Mouse (Mus musculus) C2C12 (cell line): ENCODE data around the gene Gtdc1.

Experiments
- CEBPB ChIP-seq: IDR thresholded peaks from one replicate; pipeline ENCODE4 v1.6.1; 2011; ENCODE audit warnings: low read depth, mild to moderate bottlenecking, control low read depth, moderate library complexity
- CTCF ChIP-seq: IDR thresholded peaks from one replicate; pipeline ENCODE4 v1.5.1; 2011; ENCODE audit not compliant: control insufficient read depth, insufficient read depth, insufficient read length
- FOSL1 ChIP-seq: IDR thresholded peaks from one replicate; pipeline ENCODE4 v1.8.0; 2011; ENCODE audit warnings: mild to moderate bottlenecking, low read length; ENCODE audit not compliant: poor library complexity, insufficient read depth, severe bottlenecking
- MAX ChIP-seq: IDR thresholded peaks from one replicate; pipeline ENCODE4 v1.6.1; 2011; ENCODE audit warnings: mild to moderate bottlenecking, control low read depth

DNA sequence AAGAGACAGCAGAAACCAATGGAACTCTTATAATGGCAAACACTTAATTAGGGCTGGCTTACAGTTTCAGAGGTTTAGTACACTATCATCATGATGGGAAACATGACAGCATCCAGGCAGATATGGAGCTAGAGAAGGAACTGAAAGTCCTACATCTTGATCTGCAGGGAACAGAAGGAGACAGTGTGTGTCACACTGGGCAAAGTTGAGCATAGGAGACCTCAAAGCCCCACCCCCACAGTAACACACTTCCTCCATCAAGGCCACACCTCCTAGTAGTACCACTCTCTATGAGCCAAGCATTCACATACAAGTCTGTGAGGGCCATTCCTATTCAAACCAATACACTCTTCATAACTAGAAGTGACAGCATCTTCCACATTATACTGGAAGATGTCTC lies 109.7 kb downstream of the Gtdc1 start:
- no peak for TF ChIP-seq CTCF
- TF ChIP-seq CEBPB, result no peak
- TF ChIP-seq FOSL1, result no peak
- no peak for TF ChIP-seq MAX
